Mouse (Mus musculus): Measurements from ENCODE around the gene Serpina3c. TPM values are rescaled to one million over a fixed set of nuclear protein-coding genes. Genes with fewer than 3 reads are reported as not detected.

The Serpina3c gene
- not detected for polyA plus RNA-seq (2017; shearing (Covaris generic))

GRCm38 (mm10) chr12:104153656-104154055 lies at the start of gene Serpina3c:
Gene Serpina3c, minus strand, starts transcription at chr12:104153870.

GRCm38 (mm10) chr12:104127696-104128095 lies 26.0 kb downstream of the Serpina3c start, which contains the start of gene Serpina3b:
Gene Serpina3b, plus strand, starts transcription at chr12:104127996.

GRCm38 (mm10) chr12:104112333-104112732 lies 41.3 kb downstream of the Serpina3c start, which contains the start of gene Serpina3a:
Gene Serpina3a, plus strand, starts transcription at chr12:104112724.

GRCm38 (mm10) chr12:104100768-104101167 lies 52.9 kb downstream of the Serpina3c start, which contains the start of gene Serpina5:
Gene Serpina5, plus strand, starts transcription at chr12:104101113.

Other genes with a start within 250 kb of the Serpina3c start
- gene Serpina1c, start 249.0 kb downstream of the Serpina3c start, polyA plus RNA-seq (2017; shearing (Covaris generic)), result not detected
- not detected for gene Serpina1e, start 194.9 kb downstream of the Serpina3c start, polyA plus RNA-seq (2017; shearing (Covaris generic))
- under 1 TPM in 1 of 2 experiments, not detected in 1; 0.32 TPM for gene Serpina11, start 163.9 kb downstream of the Serpina3c start, polyA plus RNA-seq (2017; shearing (Covaris generic))
- gene Serpina9, start 140.1 kb downstream of the Serpina3c start, polyA plus RNA-seq (2017; shearing (Covaris generic)), result 1 to 10 TPM in 1 of 2 experiments, under 1 TPM in 1; 0.23 to 1.1 TPM
- gene Serpina12, start 109.4 kb downstream of the Serpina3c start, polyA plus RNA-seq (2017; shearing (Covaris generic)), result not detected
- not detected for gene Serpina5, start 52.8 kb downstream of the Serpina3c start, polyA plus RNA-seq (2017; shearing (Covaris generic))
- gene Serpina3a, start 41.1 kb downstream of the Serpina3c start, polyA plus RNA-seq (2017; shearing (Covaris generic)), result under 1 TPM in 1 of 2 experiments, not detected in 1; 0.14 TPM
- under 1 TPM in 1 of 2 experiments, not detected in 1; 0.14 TPM for gene Serpina3b, start 25.9 kb downstream of the Serpina3c start, polyA plus RNA-seq (2017; shearing (Covaris generic))
- gene Serpina3f, start 60.7 kb upstream of the Serpina3c start, polyA plus RNA-seq (2017; shearing (Covaris generic)), result 10 to 100 TPM; 21.4 to 31.2 TPM
- gene Serpina3g, start 82.4 kb upstream of the Serpina3c start, polyA plus RNA-seq (2017; shearing (Covaris generic)), result 100 to 1,000 TPM; 208 to 543 TPM
- gene Serpina3i, start 109.3 kb upstream of the Serpina3c start, polyA plus RNA-seq (2017; shearing (Covaris generic)), result under 1 TPM in 1 of 2 experiments, not detected in 1; 0.48 TPM
- not detected for gene Serpina3j, start 160.7 kb upstream of the Serpina3c start, polyA plus RNA-seq (2017; shearing (Covaris generic))
- not detected for gene Serpina3k, start 184.6 kb upstream of the Serpina3c start, polyA plus RNA-seq (2017; shearing (Covaris generic))
- gene Serpina3m, start 184.6 kb upstream of the Serpina3c start, polyA plus RNA-seq (2017; shearing (Covaris generic)), result not detected

All from activated CD4-positive, CD25-positive, alpha-beta regulatory T cell (primary cell).